Mouse (Mus musculus) heart, postnatal 0 days (tissue): ENCODE data around the gene Ggact.

Source experiments
- CTCF ChIP-seq: IDR thresholded peaks from 2 replicates; pipeline ENCODE4 v1.5.1; 2016; ENCODE audit warnings: antibody characterized with exemption, control low read depth, low read depth
- EP300 ChIP-seq: IDR thresholded peaks from 2 replicates; pipeline ENCODE4 v1.6.1; 2016; ENCODE audit warnings: antibody characterized with exemption, low read depth

DNA sequence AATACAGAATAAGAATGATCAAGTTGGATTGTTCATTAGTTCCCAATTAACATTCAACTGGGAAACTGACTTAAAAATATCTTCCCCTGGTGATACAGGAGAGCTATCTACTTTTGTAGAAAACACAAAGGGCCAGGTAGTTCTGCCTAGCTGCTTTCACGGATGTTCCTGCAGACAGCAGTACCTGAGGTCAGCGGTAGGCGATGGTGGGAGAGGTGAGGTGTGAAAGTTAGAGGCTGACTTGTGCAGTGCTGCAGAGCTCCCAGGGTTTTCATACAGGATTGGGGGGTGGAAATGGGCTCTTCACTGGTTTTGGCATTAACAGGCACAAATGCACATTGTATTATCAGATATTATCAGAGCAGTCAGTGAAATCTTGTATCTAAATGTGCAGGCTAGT is 35.8 kb downstream of the Ggact start:
- TF ChIP-seq CTCF (no peak), EP300 (no peak)
